Mouse (Mus musculus) CD4-positive helper T cell, adult 2 months (primary cell): ENCODE measurements around the gene Tmem131.

ENCODE experiments used
- DNase-seq: peaks from one replicate; pipeline ENCODE4 v3.0.0-alpha.2; 2012; ENCODE audit warnings: low read depth, missing footprints, low spot score

The Tmem131 gene

DNA sequence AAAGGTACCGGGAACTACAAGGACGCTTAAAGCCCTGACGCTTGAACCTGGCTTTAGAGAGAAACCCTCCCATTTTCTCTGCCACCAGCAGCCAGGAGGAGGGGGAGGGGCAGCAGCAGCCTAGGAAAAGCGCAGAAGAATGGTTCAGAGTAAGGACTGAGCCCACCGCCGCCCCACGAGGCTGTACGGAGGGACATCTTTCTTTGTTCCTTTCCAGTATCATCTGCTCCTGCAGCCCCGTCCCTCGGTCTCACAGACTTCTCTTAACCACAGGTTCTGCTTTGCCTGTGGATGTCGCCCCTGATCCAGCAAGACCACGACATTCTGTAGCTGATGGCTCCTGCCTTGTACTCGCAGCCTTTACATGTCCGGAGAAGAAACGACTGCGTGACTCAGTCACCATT is 158.2 kb downstream of the Tmem131 start:
- no peak for DNase-seq

DNA sequence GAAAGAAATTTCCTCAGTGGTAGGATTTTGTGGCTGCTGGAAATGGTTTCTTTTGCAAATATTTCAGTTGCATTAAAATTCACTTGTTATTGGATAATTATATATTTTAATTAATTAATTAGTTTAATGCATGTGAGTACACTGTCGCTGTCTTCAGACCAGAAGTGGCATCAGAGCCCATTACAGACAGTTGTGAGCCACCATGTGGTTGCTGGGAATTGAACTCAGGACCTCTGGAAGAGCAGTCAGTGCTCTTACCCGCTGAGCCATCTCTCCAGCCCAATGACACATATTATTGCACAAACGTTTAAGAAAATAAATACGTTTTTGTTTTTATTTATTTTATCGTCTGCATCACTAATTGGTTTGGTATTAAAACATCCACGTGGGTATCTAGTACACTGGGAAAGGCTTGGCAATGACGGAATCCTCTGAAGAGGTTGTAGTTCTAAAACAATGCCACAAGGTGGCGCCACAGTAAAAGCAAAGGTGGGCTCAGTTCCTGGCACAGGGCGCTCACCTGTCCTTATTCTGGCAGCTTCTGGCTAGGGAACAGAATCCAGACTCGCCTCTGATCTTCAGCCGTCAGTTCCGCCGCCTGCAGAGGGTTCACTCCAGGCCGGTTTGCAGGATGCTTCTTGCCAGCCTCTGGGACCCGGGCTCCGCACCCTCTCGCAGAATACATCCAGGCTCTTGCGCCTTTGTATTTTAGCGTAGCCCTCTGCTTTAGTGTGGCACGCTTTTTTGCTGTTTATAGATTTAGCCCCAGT is 158.9 kb downstream of the Tmem131 start:
- DNase-seq, result peak; percentile 68

- no peak for DNase-seq
These were observed 161.0 kb downstream of the Tmem131 start for GRCm38 (mm10) chr1:36782476-36782875.

DNA sequence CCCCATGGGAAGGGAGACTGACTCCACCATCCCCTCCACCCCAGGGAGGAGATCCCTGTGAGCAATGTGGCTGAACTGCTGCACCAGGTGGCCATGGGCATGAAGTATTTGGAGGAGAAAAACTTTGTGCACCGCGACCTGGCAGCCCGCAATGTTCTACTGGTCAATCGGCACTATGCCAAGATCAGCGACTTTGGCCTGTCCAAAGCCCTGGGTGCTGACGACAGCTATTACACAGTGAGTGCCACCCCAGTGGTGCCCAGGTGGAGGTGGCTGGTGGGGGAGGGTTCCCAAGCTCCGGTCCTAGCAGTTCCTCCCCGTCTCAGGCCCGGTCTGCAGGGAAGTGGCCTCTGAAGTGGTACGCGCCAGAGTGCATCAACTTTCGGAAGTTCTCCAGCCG is 162.7 kb downstream of the Tmem131 start:
- no peak for DNase-seq

DNA sequence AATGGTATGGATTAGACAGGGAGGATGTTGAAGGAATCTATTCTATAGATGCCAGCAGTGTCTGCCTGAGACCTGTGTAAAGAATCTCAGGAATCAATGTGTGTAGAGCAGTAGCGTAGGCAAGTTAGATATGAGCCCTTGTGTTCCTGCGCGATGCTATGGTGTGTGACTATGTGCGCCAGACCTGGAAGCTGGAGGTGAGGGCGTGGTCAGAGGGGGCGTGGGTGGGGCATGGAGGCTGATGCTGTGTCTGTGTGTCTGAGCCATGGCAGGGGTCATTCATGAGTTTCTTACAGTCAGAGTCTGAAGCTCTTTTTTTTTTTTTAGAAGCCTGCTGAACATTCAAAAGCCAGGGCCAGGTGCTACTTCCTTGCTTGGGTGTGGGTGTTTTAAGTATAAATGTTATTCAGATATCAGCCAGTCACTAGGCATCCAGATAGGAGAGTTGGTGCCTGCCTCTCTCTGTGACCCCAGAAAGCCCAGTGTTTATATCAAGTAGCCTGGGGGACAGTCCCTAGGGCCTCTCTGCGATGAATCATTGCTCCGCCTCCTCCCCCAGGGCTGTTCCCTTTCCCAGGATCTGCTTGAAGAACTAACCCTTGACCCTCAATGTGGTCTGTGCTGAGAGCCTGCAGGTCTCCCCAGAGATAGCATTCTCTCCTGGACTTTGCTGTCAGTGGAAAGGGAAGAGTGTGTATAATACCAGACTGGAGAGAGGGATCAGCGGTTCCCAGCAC is 171.1 kb downstream of the Tmem131 start:
- no peak for DNase-seq

- no peak for DNase-seq
These were observed 172.5 kb downstream of the Tmem131 start for GRCm38 (mm10) chr1:36770998-36771397.

DNA sequence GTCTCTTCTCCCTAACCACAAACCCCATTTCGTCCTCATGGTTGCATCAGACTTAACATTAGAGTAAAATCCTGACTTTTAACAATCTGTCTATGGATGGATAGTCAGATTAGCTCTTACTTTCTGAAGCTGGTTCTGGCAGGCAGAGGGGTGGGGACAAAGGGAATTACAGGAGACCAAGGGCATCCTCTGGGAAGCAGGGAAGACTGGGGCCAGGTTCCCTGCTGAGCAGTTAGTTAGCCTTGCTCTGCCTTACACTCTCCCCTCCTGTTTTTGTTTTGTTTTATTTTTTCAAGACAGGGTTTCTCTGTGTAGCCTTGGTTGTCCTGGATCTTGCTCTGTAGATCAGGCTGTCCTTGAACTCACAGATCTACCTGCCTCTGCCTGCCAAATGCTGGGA is 173.5 kb downstream of the Tmem131 start:
- no peak for DNase-seq

GRCm38 (mm10) chr1:36768786-36769185 is 174.7 kb downstream of the Tmem131 start:
- DNase-seq, result peak; percentile 71

GRCm38 (mm10) chr1:36767321-36767720 is 176.1 kb downstream of the Tmem131 start:
- DNase-seq, result peak; percentile 81

DNA sequence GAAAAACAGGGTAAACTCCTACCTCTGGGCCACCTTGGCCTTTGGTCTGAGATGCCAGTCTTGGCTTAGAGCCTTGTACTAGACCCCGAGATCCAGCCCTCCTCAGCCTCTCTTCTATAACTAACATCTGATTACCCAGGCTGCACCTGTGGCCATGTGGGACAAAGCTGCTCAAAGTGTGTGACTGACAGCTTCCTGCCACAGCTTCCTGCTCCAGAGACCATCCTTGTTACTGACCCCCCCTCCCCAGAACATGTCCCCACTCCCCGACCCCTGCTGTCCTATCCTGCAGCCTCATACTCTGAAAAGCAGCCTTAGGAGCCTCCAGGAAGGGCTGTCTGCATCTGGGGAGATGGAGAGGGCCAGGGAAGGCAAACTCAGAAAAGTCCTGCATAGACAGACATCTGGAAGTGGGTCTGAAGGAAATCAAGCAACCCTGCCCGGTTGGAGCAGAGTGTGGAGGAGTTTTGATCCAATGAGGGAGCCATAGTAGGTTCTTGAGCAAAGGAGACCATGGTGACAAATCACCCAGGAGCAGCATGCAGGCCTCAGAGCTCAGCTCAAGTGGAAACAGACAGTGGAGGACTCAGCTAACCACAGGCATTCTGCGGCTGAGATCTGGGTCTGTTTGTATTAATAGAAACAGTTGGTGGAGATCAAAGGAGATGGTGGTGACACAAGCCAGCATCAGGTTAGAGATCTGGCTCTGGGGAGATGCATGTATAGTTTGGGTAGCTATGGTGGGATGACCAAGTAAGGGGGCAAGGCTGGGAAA is 176.8 kb downstream of the Tmem131 start:
- DNase-seq, result peak; percentile 90

GRCm38 (mm10) chr1:36761568-36761967 is 181.9 kb downstream of the Tmem131 start, which contains the start of gene Zap70:
Gene Zap70, plus strand, starts transcription at chr1:36761798.
- peak; percentile 95 for DNase-seq

DNA sequence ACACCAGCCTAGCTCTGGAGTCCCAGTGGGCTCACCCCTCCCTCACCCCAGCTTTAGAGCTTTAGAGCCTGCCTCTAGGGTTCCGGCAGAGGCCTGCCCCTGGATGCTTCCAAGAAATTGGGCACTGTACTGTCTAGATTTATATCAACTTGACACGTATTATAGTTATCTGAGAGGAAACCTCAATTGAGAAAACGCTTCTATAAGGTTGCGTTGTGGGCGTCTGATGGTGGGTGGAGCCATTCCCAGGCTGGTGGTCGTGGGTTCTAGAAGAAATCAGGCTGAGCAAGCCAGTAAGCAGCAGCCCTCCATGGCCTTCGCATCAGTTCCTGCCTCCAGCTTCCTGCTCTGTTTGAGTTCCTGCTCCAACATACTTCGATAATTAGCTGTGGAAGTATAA is 182.4 kb downstream of the Tmem131 start:
- DNase-seq, result peak; percentile 68

GRCm38 (mm10) chr1:36760401-36760800 is 183.1 kb downstream of the Tmem131 start:
- DNase-seq, result peak; percentile 86

GRCm38 (mm10) chr1:36759076-36759475 is 184.4 kb downstream of the Tmem131 start:
- no peak for DNase-seq

DNA sequence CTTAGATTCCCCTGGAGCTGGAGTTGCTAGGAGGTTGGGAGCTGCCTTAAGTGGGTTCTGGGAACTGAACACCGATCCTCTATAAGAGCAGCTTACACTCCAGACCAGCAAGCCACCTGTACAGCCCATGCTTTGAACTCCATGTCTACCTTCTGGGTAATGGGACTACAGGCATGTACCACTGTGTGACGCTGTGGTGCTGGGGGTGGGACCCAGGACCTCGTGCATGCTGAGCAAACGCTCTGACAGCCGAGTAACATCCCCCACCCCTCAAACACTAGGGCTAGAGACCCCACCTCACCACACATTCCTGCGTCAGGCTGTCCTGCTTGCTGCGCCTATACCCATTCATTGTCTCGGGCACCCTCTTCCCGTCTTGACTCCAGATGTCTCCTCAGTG is 184.9 kb downstream of the Tmem131 start:
- DNase-seq, result no peak

DNA sequence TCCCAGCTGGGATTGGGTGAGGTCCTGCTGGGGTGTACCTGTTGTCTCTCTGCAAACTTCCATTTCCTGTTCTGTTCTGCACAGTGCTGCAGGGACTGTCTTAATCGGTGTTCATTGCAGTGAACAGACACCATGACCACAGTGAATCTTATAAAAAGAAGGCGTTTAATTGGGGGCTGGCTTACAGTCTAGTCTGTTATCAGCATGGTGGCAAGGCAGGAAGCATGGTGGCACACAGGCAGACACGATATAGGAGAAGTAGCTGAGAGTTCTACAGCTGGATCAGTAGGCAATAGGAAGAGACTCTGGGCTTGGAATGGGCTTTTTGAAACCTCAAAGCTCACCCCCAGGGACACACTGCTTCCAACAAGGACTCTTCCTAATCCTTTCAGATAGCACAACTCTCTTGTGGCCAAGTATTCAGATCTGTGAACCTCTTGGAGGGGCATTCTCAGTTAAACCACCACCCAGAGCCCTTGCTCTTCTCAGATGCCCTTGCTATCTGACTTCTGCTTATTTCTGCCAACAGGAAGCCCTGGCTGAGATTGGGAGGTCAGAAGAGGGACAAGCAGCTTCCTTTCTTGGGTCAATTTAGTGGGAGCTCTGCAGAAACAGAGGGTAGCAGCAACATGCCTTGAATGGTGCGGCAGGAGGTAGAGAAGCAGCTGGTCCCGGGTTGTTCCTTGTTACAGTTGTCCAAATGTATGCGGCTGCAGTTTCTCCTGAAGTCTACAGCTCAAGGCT is 189.4 kb downstream of the Tmem131 start:
- no peak for DNase-seq

- DNase-seq, result no peak
These were observed 197.0 kb downstream of the Tmem131 start for GRCm38 (mm10) chr1:36746452-36746851.

GRCm38 (mm10) chr1:36745661-36746060 is 197.8 kb downstream of the Tmem131 start:
- no peak for DNase-seq

- DNase-seq, result peak; percentile 85
These were observed 199.1 kb downstream of the Tmem131 start for GRCm38 (mm10) chr1:36744268-36744944.

DNA sequence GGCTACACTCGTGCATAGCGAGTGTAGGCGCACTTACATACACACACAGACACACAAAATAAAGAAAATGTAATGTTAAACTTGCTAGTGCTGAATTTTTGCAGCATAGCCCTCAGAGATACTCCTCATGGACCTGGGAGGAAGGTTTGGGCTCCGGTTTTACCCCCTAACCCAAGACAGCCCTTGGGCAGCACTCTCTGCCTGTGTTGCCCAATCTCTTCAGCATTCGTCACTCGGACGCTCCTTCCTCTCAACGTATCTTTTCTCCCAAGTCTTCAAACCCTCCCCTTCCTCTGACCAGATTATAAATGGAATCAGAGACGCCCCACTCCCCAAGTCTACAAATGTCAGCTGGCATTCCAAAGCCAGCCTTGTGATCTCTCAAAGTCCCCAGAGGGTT is 200.4 kb downstream of the Tmem131 start:
- no peak for DNase-seq
